23 mouse cellular contexts compared by ENCODE assay signal in the genomic region with DNA sequence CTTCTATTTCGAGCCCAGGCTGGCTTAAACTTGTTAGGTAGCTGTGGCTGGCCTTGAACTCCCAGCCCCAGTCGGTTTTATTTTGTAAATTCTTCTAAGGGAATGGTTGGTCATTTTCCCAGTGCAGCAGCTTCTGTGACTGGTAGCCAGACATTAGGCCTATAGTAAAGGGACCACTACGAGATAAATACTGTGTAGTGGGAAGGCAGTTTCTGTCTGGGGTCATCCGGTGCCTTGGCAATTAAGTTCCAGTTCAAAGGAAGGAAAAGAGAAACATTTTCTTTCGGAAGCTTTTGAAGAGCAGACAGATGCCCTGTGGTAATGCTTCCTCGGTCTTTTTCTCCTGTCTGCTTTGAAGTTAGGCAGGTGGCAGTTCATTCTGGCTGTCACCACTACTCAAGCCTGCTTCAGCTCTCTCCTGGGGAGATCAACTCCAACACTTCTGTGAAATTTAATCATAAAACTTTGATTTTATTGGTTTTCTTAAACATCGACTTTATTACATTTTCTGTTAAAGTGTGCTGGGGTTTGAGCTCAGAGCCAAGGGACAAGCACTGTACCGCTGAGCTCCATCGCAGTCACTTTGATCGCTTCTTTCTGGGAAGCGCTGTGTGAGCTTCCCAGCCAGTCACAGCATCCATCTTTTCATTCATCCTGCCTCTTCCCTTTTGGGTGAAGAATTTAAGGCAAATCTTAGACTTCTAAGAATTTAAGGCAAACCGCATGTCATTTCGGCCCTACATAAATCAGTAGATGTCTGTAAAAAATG. TPM values are rescaled to one million over a fixed set of nuclear protein-coding genes. Genes with fewer than 3 reads are reported as not detected.
DNase-seq lines count a peak whose midpoint lies in the region; ATAC-seq and TF ChIP-seq lines count a peak whose summit lies in the region.
"Had no signal": no experiment of that assay in that cellular context is flagged by ENCODE, and none has a peak within 500 bp of the region (broad histone marks: within the 10 kb centered on the region; RNA-seq: fewer than 3 reads in every experiment).

No protein-coding gene starts in this region.

- no peak for TF ChIP-seq POLR2A in kidney, adult 2 months (IDR thresholded peaks at IDR 0.05; ENCODE audit: low read depth, low read length)
- no peak for TF ChIP-seq POLR2A in ES-Bruce4 (IDR thresholded peaks at IDR 0.05; ENCODE audit: insufficient read depth, low read length)
- no peak for TF ChIP-seq POLR2A in brain, embryonic 14.5 days (IDR thresholded peaks at IDR 0.05; ENCODE audit: borderline replicate concordance, extremely low read depth, insufficient read depth, insufficient read length, poor library complexity, severe bottlenecking)

- no peak for TF ChIP-seq EP300 in ES-Bruce4 (IDR thresholded peaks at IDR 0.05; ENCODE audit: insufficient read depth, low read depth, low read length)

- H3K9ac ChIP-seq in kidney, postnatal 0 days (ENCODE audit: low read depth, low read length), result no peak overlapping the region
- no peak overlapping the region for H3K9ac ChIP-seq in ES-Bruce4 (ENCODE audit: low read depth, poor library complexity, severe bottlenecking)
- no peak overlapping the region for H3K9ac ChIP-seq in midbrain, embryonic 15.5 days
- H3K9ac ChIP-seq: embryonic facial prominence, embryonic 12.5 days; hindbrain, embryonic 12.5 days; liver, embryonic 12.5 days had no signal

- H3K27me3 ChIP-seq in kidney, postnatal 0 days (ENCODE audit: insufficient read depth, low read length), result no peaks in the 10 kb centered on the region
- H3K27me3 ChIP-seq in kidney, adult 2 months (replicated peaks; ENCODE audit: control insufficient read depth, insufficient read depth, low read length), result no peaks in the 10 kb centered on the region
- H3K27me3 ChIP-seq in ES-Bruce4 (ENCODE audit: control insufficient read depth, insufficient read depth, low read length, poor library complexity, severe bottlenecking), result no peaks in the 10 kb centered on the region
- H3K27me3 ChIP-seq in midbrain, embryonic 15.5 days (replicated peaks), result no peaks in the 10 kb centered on the region
- H3K27me3 ChIP-seq: embryonic facial prominence, embryonic 12.5 days; hindbrain, embryonic 12.5 days; liver, embryonic 12.5 days had no signal

- H3K36me3 ChIP-seq in kidney, postnatal 0 days (ENCODE audit: insufficient read depth, low read length), result no peaks in the 10 kb centered on the region
- H3K36me3 ChIP-seq in kidney, adult 2 months (ENCODE audit: control insufficient read depth, insufficient read depth, low read length), result no peaks in the 10 kb centered on the region
- H3K36me3 ChIP-seq in ES-Bruce4 (ENCODE audit: control insufficient read depth, insufficient read depth, low read length, poor library complexity, severe bottlenecking), result peaks cover 2% of the 10 kb centered on the region; the same call in 1 of the 2 replicates
- H3K36me3 ChIP-seq in midbrain, embryonic 15.5 days (replicated peaks), result no peaks in the 10 kb centered on the region
- H3K36me3 ChIP-seq: embryonic facial prominence, embryonic 12.5 days; hindbrain, embryonic 12.5 days; liver, embryonic 12.5 days had no signal

- H3K4me2 ChIP-seq in kidney, postnatal 0 days (ENCODE audit: low read length), result no peak overlapping the region
- H3K4me2 ChIP-seq in midbrain, embryonic 15.5 days, result no peak overlapping the region
- H3K4me2 ChIP-seq: embryonic facial prominence, embryonic 12.5 days; hindbrain, embryonic 12.5 days; liver, embryonic 12.5 days had no signal

- DNase-seq in kidney, postnatal 0 days (ENCODE audit: low spot score), result peak; percentile 21
- DNase-seq in kidney, adult 2 months, result no peak
- DNase-seq in brain, embryonic 14.5 days (ENCODE audit: low read depth), result peak; percentile 61
- DNase-seq in gastrocnemius, adult 18-20 months (ENCODE audit: low spot score), result no peak
- DNase-seq in layer of hippocampus, adult 9-11 months, result no peak
- DNase-seq: adrenal gland, postnatal 10 days; cerebellum, adult 2 months; cerebellum, postnatal 36 days; gastrocnemius, postnatal 36 days; heart, adult 2 months; kidney, adult 18-20 months; kidney, postnatal 10 days; lung, adult 18-20 months; lung, postnatal 10 days; thymus, adult 2 months had no signal

- no peaks in the 10 kb centered on the region for H3K9me3 ChIP-seq in kidney, postnatal 0 days (replicated peaks; ENCODE audit: low read length)
- H3K9me3 ChIP-seq in ES-Bruce4 (replicated peaks; ENCODE audit: control insufficient read depth, insufficient read depth, low read length, poor library complexity, severe bottlenecking), result no peaks in the 10 kb centered on the region
- H3K9me3 ChIP-seq in midbrain, embryonic 15.5 days, result no peaks in the 10 kb centered on the region
- H3K9me3 ChIP-seq: embryonic facial prominence, embryonic 12.5 days; hindbrain, embryonic 12.5 days; liver, embryonic 12.5 days had no signal

- no peaks in the 10 kb centered on the region for H3K4me1 ChIP-seq in kidney, postnatal 0 days (replicated peaks; ENCODE audit: insufficient read depth, low read length)
- no peaks in the 10 kb centered on the region for H3K4me1 ChIP-seq in kidney, adult 2 months (ENCODE audit: control insufficient read depth, insufficient read depth, low read length)
- peaks cover 2% of the 10 kb centered on the region for H3K4me1 ChIP-seq in ES-Bruce4 (ENCODE audit: control insufficient read depth, insufficient read depth, low read length)
- H3K4me1 ChIP-seq in midbrain, embryonic 15.5 days, result no peaks in the 10 kb centered on the region; the same call in 1 of the 2 replicates
- H3K4me1 ChIP-seq: embryonic facial prominence, embryonic 12.5 days; hindbrain, embryonic 12.5 days had no signal

- H3K27ac ChIP-seq in kidney, postnatal 0 days, result no peak overlapping the region
- no peak overlapping the region for H3K27ac ChIP-seq in kidney, adult 2 months (ENCODE audit: insufficient read depth, low read depth, low read length)
- H3K27ac ChIP-seq in ES-Bruce4 (ENCODE audit: insufficient read depth, low read length), result 0 out of 2 replicates have a peak overlapping the region, but pooled peaks have one; percentile 6
- H3K27ac ChIP-seq in midbrain, embryonic 15.5 days, result peak overlapping the region; percentile 30; the same call in 1 of the 2 replicates
- H3K27ac ChIP-seq: embryonic facial prominence, embryonic 12.5 days; heart, adult 2 months; hindbrain, embryonic 12.5 days; liver, embryonic 12.5 days; stomach, postnatal 0 days had no signal

- H3K4me3 ChIP-seq in kidney, postnatal 0 days (replicated peaks; ENCODE audit: low read depth, low read length), result no peak overlapping the region
- H3K4me3 ChIP-seq in kidney, adult 2 months (ENCODE audit: insufficient read depth, low read depth, low read length), result no peak overlapping the region
- H3K4me3 ChIP-seq in ES-Bruce4 (ENCODE audit: low read depth, low read length), result no peak overlapping the region
- H3K4me3 ChIP-seq in midbrain, embryonic 15.5 days, result no peak overlapping the region
- H3K4me3 ChIP-seq: embryonic facial prominence, embryonic 12.5 days; heart, adult 2 months; hindbrain, embryonic 12.5 days; liver, embryonic 12.5 days had no signal

- no peak for ATAC-seq in kidney, postnatal 0 days (replicated peaks; ENCODE audit: low FRiP score, low read depth)
- peak; percentile 82 for ATAC-seq in midbrain, embryonic 15.5 days (replicated peaks)
- ATAC-seq: activated CD4-positive, CD25-positive, alpha-beta regulatory T cell, adult 4 months; inflammation-experienced regulatory T-cells, adult 6 months; liver, embryonic 12.5 days had no signal

- WGBS in kidney, postnatal 0 days, result 41% methylated on average over 13 of the region's 13 CpGs
- 51% methylated on average over 13 of the region's 13 CpGs for WGBS in kidney, adult 2 months
- WGBS in midbrain, embryonic 15.5 days, result 50% methylated on average over 13 of the region's 13 CpGs

- no peak for TF ChIP-seq CTCF in kidney, postnatal 0 days (IDR thresholded peaks at IDR 0.05; ENCODE audit: low read depth)
- TF ChIP-seq CTCF in kidney, adult 2 months (conservative IDR thresholded peaks at IDR 0.05; ENCODE audit: insufficient read depth, insufficient read length, low read depth, low read length), result no peak
- TF ChIP-seq CTCF in ES-Bruce4 (IDR thresholded peaks at IDR 0.05; ENCODE audit: low read depth, low read length), result no peak
- TF ChIP-seq CTCF in brain, embryonic 14.5 days (IDR thresholded peaks at IDR 0.05; ENCODE audit: borderline replicate concordance, extremely low read depth, insufficient read depth, insufficient read length), result no peak

RNA-seq across cellular contexts. Expression of gene Dcbld1, which starts 24.9 kb away (rescaled TPM):
- 23.2 and 23.4 TPM in 2 replicates for polyA plus RNA-seq in kidney, postnatal 0 days (2015; fragmentation: Nextera tagmentation; extraction: Ambion mirVana)
- 10.3 and 11.7 TPM in 2 replicates for polyA plus RNA-seq in kidney, adult 2 months (2012; rRNA removed)
- polyA plus RNA-seq in ES-Bruce4 (2011; ENCODE audit: insufficient read depth, insufficient read length, low read depth, missing spikeins), result 19.7 and 20.4 TPM in 2 replicates
- 10.3 and 13.3 TPM in 2 replicates for polyA plus RNA-seq in brain, embryonic 14.5 days (2012; rRNA removed)
- polyA plus RNA-seq in midbrain, embryonic 15.5 days (2015; fragmentation: Nextera tagmentation; extraction: Ambion mirVana), result 16.8 and 17.3 TPM in 2 replicates
- 1 to 10 TPM; 1.3 to 1.7 TPM for total RNA-seq in gastrocnemius, adult 18-20 months (2021)

Comparison
In these comparisons a context has a peak if more than half of its experiments do, and no peak if none do; other contexts are left out.
1. DNase-seq: peak in kidney, postnatal 0 days (single experiment) and brain, embryonic 14.5 days (single experiment); none in kidney, adult 2 months (single experiment), gastrocnemius, adult 18-20 months (single experiment) and layer of hippocampus, adult 9-11 months (single experiment).
2. H3K27ac ChIP-seq: peak in ES-Bruce4 (single experiment) and midbrain, embryonic 15.5 days (single experiment); none in kidney, postnatal 0 days (single experiment) and kidney, adult 2 months (single experiment).